Mouse (Mus musculus) adrenal gland, adult (tissue): ENCODE data around the gene 4931428F04Rik.
A peak's percentile ranks its signal among the peaks of the same experiment; 100 is the strongest.

ENCODE experiments used
- DNase-seq, 2 experiments: peaks; one replicate each; pipeline ENCODE4 v3.0.0; 2022 to 2023; ENCODE audit warnings: low spot score in 1 of 2; ENCODE audit not compliant: inconsistent age in 2 of 2

Gene 4931428F04Rik

DNA sequence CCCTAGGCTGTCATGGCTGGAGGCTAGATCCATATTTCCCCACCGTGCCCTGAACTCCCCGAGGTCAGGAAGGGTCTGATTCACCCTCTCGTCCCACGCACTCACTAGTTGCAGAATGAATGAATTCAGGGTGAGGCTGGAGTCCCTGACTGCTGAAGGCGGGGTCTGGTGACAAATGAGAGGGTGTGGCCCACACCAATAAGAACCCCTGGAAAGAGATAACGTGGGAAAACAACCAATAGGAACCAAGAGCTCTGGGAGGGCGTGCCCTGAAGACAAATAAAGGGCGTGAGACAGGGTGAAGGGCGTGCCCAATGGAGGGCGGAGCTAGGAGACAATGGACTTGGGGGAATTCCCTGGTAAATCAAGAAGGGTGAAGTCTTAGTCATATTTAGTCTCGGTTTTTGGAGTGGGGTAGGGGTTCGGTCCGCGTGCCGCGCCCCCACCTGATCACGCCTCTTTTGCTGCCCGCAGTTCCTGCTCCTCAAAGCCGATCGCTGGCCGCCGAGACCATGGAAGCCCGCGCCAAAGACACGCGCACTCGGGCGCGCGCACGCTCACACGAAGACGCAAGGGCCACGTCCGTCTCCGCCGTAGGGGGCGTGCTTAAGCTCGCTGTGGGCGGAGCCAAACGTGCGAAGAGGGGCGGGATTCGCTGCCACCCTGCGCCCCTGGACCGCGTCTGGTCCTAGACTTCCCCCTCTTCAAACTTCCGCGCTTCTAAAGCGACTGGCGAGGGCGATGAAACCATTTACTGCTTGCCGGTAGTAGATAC is 519 bp downstream of the 4931428F04Rik start:
- peak; percentile 96 to 99 for DNase-seq

DNA sequence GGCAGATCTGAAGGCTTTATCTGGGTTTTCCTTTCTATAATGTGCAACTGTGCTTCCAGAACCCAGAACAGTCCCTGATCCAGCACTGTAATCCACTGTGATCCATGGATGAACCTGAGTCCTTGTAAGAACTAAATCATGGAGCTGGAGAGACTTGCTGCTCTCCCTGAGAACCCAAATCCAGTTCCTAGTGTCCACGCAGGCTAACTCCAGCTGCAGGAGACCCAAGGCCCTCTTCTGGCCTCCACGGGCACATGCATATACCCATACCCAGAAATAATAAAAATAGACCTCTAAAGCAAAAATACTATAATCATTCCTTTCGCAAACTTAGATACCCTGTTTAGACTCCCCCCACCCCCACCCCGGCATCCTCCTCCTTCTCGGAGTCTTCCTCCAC is 1.4 kb downstream of the 4931428F04Rik start:
- DNase-seq = peak in 1 of 2 experiments; percentile 17

DNA sequence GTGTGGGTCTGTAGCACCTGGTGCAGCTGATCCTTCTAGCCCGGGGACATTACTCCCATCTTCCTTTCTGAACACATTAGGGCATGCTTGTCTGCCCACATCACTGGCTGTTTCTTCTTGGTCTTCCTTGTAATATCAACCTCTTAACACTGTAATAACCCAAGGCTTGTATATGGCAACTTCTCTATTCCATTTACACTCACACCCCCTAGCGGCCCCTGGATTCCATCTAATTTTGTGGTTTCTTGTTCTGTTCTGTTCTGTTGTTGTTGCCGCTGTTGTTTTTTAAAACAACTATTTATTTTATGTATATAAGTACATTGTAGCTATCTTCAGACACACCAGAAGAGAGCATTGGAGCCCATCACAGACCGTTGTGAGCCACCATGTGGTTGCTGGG is 2.8 kb downstream of the 4931428F04Rik start:
- no peak for DNase-seq

GRCm38 (mm10) chr8:105285514-105285913 is 4.2 kb downstream of the 4931428F04Rik start:
- peak in 1 of 2 experiments; percentile 11 for DNase-seq

- DNase-seq = peak; percentile 67 to 85
Observed at GRCm38 (mm10) chr8:105283074-105283473, 6.6 kb downstream of the 4931428F04Rik start.

DNA sequence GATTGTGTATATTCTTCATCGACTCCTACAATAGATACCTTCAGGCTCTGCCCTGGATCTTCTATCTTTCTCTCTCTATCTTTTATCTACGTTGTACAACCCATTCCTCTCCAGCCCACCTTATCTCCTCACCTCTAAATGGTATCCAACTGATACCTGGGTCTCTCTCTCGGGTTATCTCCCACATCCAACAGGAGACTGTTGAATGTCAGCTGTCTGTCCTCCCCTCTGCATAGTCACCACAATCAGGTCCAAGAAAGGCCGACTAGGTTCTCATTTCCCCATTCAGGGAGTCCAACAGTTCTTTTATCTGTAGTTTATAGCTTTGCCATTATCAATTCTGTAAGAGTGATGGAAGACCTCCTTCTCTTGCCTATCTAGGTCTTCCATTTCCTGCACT is 7.4 kb downstream of the 4931428F04Rik start:
- no peak for DNase-seq

GRCm38 (mm10) chr8:105281821-105282220 is 7.8 kb downstream of the 4931428F04Rik start:
- peak in 1 of 2 experiments; percentile 8 for DNase-seq

- DNase-seq = no peak
Observed at GRCm38 (mm10) chr8:105280567-105280966, 9.1 kb downstream of the 4931428F04Rik start.

DNA sequence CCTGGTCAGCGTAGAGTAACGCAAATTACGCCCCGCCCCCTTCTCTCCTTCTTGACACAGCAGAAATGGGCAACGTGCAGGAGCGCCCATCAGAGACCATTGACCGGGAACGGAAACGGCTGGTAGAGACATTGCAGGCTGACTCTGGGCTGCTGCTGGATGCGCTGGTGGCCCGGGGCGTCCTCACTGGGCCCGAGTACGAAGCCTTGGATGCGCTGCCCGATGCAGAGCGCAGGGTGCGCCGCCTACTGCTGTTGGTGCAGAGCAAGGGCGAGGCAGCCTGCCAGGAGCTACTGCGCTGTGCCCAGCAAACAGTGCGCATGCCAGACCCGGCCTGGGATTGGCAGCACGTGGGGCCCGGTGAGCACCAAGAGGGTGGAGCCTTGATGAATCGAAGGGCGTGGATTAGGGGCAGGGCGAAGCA is 10.7 kb downstream of the 4931428F04Rik start:
- peak; percentile 91 to 96 for DNase-seq

- peak; percentile 58 to 71 for DNase-seq
Observed at GRCm38 (mm10) chr8:105276292-105277120, 13.2 kb downstream of the 4931428F04Rik start.

DNA sequence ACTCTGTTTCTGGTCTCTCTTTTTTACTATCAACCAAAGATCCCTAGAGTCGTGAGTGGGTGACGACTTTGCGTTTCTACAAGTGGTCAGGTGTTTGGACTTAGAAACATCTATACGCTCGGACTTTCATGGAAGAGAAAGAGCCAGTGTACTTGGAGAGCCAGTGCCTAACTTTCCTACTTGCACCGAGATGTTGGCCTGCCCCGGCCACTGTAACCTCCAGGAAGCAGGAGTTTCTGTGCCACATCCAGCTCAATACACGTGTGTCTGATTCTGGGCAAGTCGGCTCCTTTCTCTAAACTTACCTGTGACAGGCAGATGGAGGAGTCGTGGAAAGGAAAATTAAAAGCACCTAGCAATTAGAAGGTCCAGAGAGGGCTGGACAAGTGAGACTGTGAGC is 13.8 kb downstream of the 4931428F04Rik start, which contains the start of gene Nol3:
TSS of gene Nol3 (plus strand) at position 301 of the 400 bp plus-strand sequence.
- DNase-seq = no peak

GRCm38 (mm10) chr8:105275387-105275786 is 14.3 kb downstream of the 4931428F04Rik start:
- DNase-seq = peak in 1 of 2 experiments; percentile 16

GRCm38 (mm10) chr8:105270916-105271186 is 18.8 kb downstream of the 4931428F04Rik start:
- DNase-seq = peak; percentile 15 to 49

- DNase-seq = peak in 1 of 2 experiments; percentile 16
Observed at GRCm38 (mm10) chr8:105270101-105270915, 19.4 kb downstream of the 4931428F04Rik start.

- peak; percentile 82 to 90 for DNase-seq
Observed at GRCm38 (mm10) chr8:105269461-105269947, 20.2 kb downstream of the 4931428F04Rik start, which contains the start of gene Hsf4. Gene Hsf4, plus strand, starts transcription at chr8:105269801.

GRCm38 (mm10) chr8:105269075-105269458 is 20.6 kb downstream of the 4931428F04Rik start:
- DNase-seq = no peak

DNA sequence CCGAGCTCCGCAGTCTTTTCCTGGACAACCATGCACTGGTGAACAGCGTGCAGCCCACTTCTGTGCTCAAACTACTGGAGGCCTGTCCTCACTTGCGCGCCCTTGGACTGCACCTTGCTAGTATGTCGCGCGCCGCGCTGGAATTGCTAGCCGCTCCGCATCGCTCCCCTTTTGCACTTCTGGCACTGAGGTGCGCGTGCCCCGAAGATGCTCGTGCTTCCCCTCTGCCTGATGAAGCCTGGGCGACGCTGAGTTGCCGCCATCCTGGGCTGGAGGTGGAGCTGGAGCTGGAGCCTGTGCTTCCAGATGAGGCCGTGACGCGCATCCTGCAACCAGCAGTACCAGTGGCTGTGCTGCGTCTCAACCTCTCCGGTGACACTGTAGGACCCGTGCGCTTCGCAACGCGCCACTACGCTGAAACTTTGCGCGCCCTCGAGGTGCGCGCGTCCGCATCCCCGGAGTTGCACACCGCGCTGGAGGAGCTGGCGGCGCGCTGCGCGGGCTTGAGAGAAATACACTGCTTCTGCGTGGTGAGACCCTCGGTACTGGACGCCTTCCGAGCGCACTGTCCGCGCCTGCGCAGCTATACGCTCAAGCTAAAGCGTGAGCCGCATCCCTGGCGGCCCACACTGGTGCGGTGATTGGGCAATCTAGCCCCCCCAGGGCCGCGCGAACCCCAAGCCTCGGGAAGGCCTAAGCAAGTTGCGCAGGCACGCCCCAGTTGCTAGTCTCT is 21.2 kb downstream of the 4931428F04Rik start:
- peak; percentile 49 to 71 for DNase-seq

DNA sequence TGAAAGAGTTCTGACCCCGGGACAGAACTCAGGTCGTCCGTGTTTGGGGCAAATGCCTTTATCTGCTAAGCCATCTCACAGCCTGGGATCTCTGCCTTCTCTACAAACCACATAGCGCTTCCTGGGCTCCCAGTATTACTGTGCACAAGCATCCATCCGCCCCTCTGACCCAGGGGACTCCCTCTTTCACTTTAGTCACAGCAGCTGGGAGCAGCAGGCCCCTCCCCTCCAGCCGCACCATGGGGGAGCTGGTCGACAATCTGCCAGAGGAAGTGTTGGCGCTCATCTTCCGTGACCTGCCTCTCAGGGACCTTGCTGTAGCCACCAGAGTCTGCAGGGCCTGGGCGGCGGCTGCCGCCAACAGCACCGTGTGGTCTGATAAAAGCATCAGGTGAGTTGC is 22.9 kb downstream of the 4931428F04Rik start:
- peak in 1 of 2 experiments; percentile 8 for DNase-seq

GRCm38 (mm10) chr8:105265128-105265527 is 24.5 kb downstream of the 4931428F04Rik start:
- DNase-seq = peak; percentile 20 to 62
